Mouse (Mus musculus) liver, adult 2 months (tissue): ENCODE measurements around the gene Soga1. TPM values are rescaled to one million over a fixed set of nuclear protein-coding genes. Genes with fewer than 3 reads are reported as not detected.
A peak's percentile ranks its signal among the peaks of the same experiment; 100 is the strongest.

Source experiments
- DNase-seq: peaks from one replicate; pipeline ENCODE4 v3.0.0-alpha.2; 2011; ENCODE audit warnings: low read depth, low spot score; ENCODE audit errors: extremely low read depth
- H3K27ac ChIP-seq: fragments of 200-500 bp; replicated peaks from 2 replicates; pipeline ENCODE4 v1.5.1; 2012; ENCODE audit warnings: low read depth, mild to moderate bottlenecking, control low read depth, inconsistent platforms, low read length; ENCODE audit not compliant: insufficient read depth
- H3K27me3 ChIP-seq: fragments of 200-500 bp; 2 replicates; pipeline ENCODE4 v1.6.1; 2012; ENCODE audit warnings: mild to moderate bottlenecking, moderate library complexity, low read length, inconsistent platforms; ENCODE audit not compliant: control insufficient read depth, insufficient read depth
- H3K36me3 ChIP-seq: fragments of 200-500 bp; 2 replicates; pipeline ENCODE4 v1.6.1; 2012; ENCODE audit warnings: low read length, inconsistent platforms; ENCODE audit not compliant: control insufficient read depth, insufficient read depth
- H3K4me1 ChIP-seq: fragments of 200-500 bp; 2 replicates; pipeline ENCODE4 v1.6.1; 2011; ENCODE audit warnings: low read length; ENCODE audit not compliant: control insufficient read depth, insufficient read depth
- H3K4me3 ChIP-seq: fragments of 200-500 bp; 2 replicates; pipeline ENCODE4 v1.5.1; 2011; ENCODE audit warnings: low read depth, mild to moderate bottlenecking, control low read depth, low read length, moderate library complexity; ENCODE audit not compliant: insufficient read depth
- H3K79me2 ChIP-seq: fragments of 200-500 bp; 2 replicates; pipeline ENCODE4 v1.6.1; 2012; ENCODE audit warnings: inconsistent platforms, mild to moderate bottlenecking, low read length, moderate library complexity; ENCODE audit not compliant: control insufficient read depth, insufficient read depth
- H3K9ac ChIP-seq: fragments of 200-500 bp; 2 replicates; pipeline ENCODE4 v1.6.1; 2012; ENCODE audit warnings: low read depth, mild to moderate bottlenecking, control low read depth, inconsistent platforms, low read length
- CTCF ChIP-seq: fragments of 200-500 bp; IDR thresholded peaks from 2 replicates; pipeline ENCODE4 v1.5.1; 2011; ENCODE audit warnings: low read depth, low read length, control low read depth
- POLR2A ChIP-seq: fragments of 200-500 bp; IDR thresholded peaks from 2 replicates; pipeline ENCODE4 v1.6.1; 2011; ENCODE audit warnings: low read length, control low read depth; ENCODE audit not compliant: insufficient read depth; ENCODE audit errors: extremely low read depth
- WGBS: fragments of 180-500 bp; shearing (Covaris S2); methylation state at CpG from one replicate; pipeline ENCODE4 v1.1.7; 2018; 5-methylcytosine and 5-hydroxymethylcytosine counted together
- polyA plus RNA-seq: library from polyadenylated mRNA; depleted of rRNA; stranded (reverse); fragments of >200 nt; gene quantifications from 2 replicates; pipeline ENCODE4 v1.2.3, GENCODE M21; 2012
- total RNA-seq: library from RNA; depleted of rRNA; stranded (reverse); fragments of >200 nt; gene quantifications from 2 replicates; pipeline ENCODE4 v1.2.3, GENCODE M21; 2014

Gene Soga1
- total and polyA plus RNA-seq, 2 experiments: 1.0 to 1.5 TPM

GRCm38 (mm10) chr2:157040649-157041046 lies 38.4 kb downstream of the Soga1 start:
- Histone ChIP-seq H3K4me1 (no peaks in the 10 kb centered on the region), H3K36me3 (no peaks in the 10 kb centered on the region; the same call in 1 of the 2 replicates), H3K27ac (no peak overlapping the region), H3K79me2 (0 out of 2 replicates have a peak, but pooled peaks cover 3% of the 10 kb centered on the region), H3K27me3 (no peaks in the 10 kb centered on the region), H3K9ac (no peak overlapping the region), H3K4me3 (no peak overlapping the region)
- WGBS: 87% methylated on average over 17 of the region's 17 CpGs
- DNase-seq: no peak
- no peak for TF ChIP-seq POLR2A
- TF ChIP-seq CTCF: no peak

GRCm38 (mm10) chr2:157039900-157040648 lies 39.0 kb downstream of the Soga1 start:
- Histone ChIP-seq H3K36me3 (no peaks in the 10 kb centered on the region; the same call in 1 of the 2 replicates), H3K4me1 (no peaks in the 10 kb centered on the region), H3K9ac (no peak overlapping the region), H3K27me3 (no peaks in the 10 kb centered on the region), H3K79me2 (0 out of 2 replicates have a peak, but pooled peaks cover 3% of the 10 kb centered on the region), H3K27ac (no peak overlapping the region), H3K4me3 (no peak overlapping the region)
- WGBS: 85% methylated on average over 48 of the region's 50 CpGs
- TF ChIP-seq POLR2A (no peak), CTCF (no peak)
- no peak for DNase-seq

- WGBS: 88% methylated on average over 9 of the region's 9 CpGs
- TF ChIP-seq POLR2A: no peak
- TF ChIP-seq CTCF: no peak
- no peak for DNase-seq
Observed at GRCm38 (mm10) chr2:157037303-157037702, 41.8 kb downstream of the Soga1 start.

GRCm38 (mm10) chr2:157036400-157036799 lies 42.7 kb downstream of the Soga1 start:
- Histone ChIP-seq H3K79me2 (0 out of 2 replicates have a peak, but pooled peaks cover 3% of the 10 kb centered on the region), H3K27ac (no peak overlapping the region), H3K36me3 (no peaks in the 10 kb centered on the region; the same call in 1 of the 2 replicates), H3K4me1 (no peaks in the 10 kb centered on the region), H3K4me3 (no peak overlapping the region), H3K9ac (no peak overlapping the region), H3K27me3 (no peaks in the 10 kb centered on the region)
- DNase-seq: no peak
- TF ChIP-seq POLR2A (no peak), CTCF (no peak)
- WGBS: 75% methylated on average over 8 of the region's 8 CpGs

More at GRCm38 (mm10) chr2:157037303-157037702, 41.8 kb downstream of the Soga1 start:
- no peaks in the 10 kb centered on the region for H3K27me3 ChIP-seq
- H3K27ac ChIP-seq: no peak overlapping the region
- H3K36me3 ChIP-seq: no peaks in the 10 kb centered on the region; the same call in 1 of the 2 replicates
- H3K4me1 ChIP-seq: no peaks in the 10 kb centered on the region
- no peak overlapping the region for H3K9ac ChIP-seq
- H3K4me3 ChIP-seq: no peak overlapping the region
- 0 out of 2 replicates have a peak, but pooled peaks cover 3% of the 10 kb centered on the region for H3K79me2 ChIP-seq

GRCm38 (mm10) chr2:157035371-157035770 lies 43.7 kb downstream of the Soga1 start:
- no peaks in the 10 kb centered on the region for H3K4me1 ChIP-seq
- no peak overlapping the region for H3K4me3 ChIP-seq
- WGBS: 93% methylated on average over 7 of the region's 7 CpGs
- H3K9ac ChIP-seq: no peak overlapping the region
- 0 out of 2 replicates have a peak, but pooled peaks cover 3% of the 10 kb centered on the region for H3K79me2 ChIP-seq
- no peaks in the 10 kb centered on the region; the same call in 1 of the 2 replicates for H3K36me3 ChIP-seq
- H3K27me3 ChIP-seq: no peaks in the 10 kb centered on the region
- H3K27ac ChIP-seq: no peak overlapping the region
- no peak for TF ChIP-seq POLR2A
- TF ChIP-seq CTCF: no peak
- DNase-seq: no peak

- TF ChIP-seq POLR2A: no peak
- peak; percentile 95 for TF ChIP-seq CTCF
- Histone ChIP-seq H3K27me3 (no peaks in the 10 kb centered on the region), H3K79me2 (no peaks in the 10 kb centered on the region), H3K4me1 (no peaks in the 10 kb centered on the region), H3K27ac (no peak overlapping the region), H3K4me3 (no peak overlapping the region), H3K36me3 (no peaks in the 10 kb centered on the region; the same call in 1 of the 2 replicates), H3K9ac (no peak overlapping the region)
- peak; percentile 40 for DNase-seq
- WGBS: 38% methylated on average over 9 of the region's 9 CpGs
Observed at GRCm38 (mm10) chr2:157030804-157031203, 48.2 kb downstream of the Soga1 start.
